Mouse (Mus musculus): ENCODE measurements at regions not wholly inside any gene's neighbourhood (a gene's known extent, or its start where the extent isn't known, plus 50 kb on each side); places are given as distances from the start of the nearest gene placed in this dataset.

- Histone ChIP-seq H3K4me1 (ENCODE audit: control insufficient read depth, insufficient read depth, low read length) (no peaks in the 10 kb centered on the region), H3K9me3 (ENCODE audit: control insufficient read depth, low read length) (no peaks in the 10 kb centered on the region), H3K4me2 (ENCODE audit: low read depth, low read length) (no peak overlapping the region), H3K9ac (replicated peaks; ENCODE audit: low read depth, low read length) (no peak overlapping the region), H3K4me3 (ENCODE audit: low read depth, low read length) (no peak overlapping the region), H3K27me3 (ENCODE audit: control insufficient read depth, insufficient read depth, low read length) (no peaks in the 10 kb centered on the region), H3K27ac (ENCODE audit: low read depth, low read length) (no peak overlapping the region), H3K36me3 (ENCODE audit: control insufficient read depth, insufficient read depth, low read length) (no peaks in the 10 kb centered on the region)
- no peak for ATAC-seq (ENCODE audit: low read depth)
- 87% methylated on average over 3 of the region's 3 CpGs for WGBS
Measured at GRCm38 (mm10) chr13:11490766-11491165, 616.0 kb downstream of the Ryr2 start.

GRCm38 (mm10) chr13:11483142-11483541 lies 623.6 kb downstream of the Ryr2 start:
- ATAC-seq (ENCODE audit: low read depth) = no peak
- no peaks in the 10 kb centered on the region for H3K27me3 ChIP-seq (ENCODE audit: control insufficient read depth, insufficient read depth, low read length)

GRCm38 (mm10) chr13:11482701-11483100 lies 624.0 kb downstream of the Ryr2 start:
- no peaks in the 10 kb centered on the region for H3K27me3 ChIP-seq (ENCODE audit: control insufficient read depth, insufficient read depth, low read length)
- no peak overlapping the region for H3K4me3 ChIP-seq (ENCODE audit: low read depth, low read length)
- H3K36me3 ChIP-seq (ENCODE audit: control insufficient read depth, insufficient read depth, low read length) = no peaks in the 10 kb centered on the region
- H3K4me2 ChIP-seq (ENCODE audit: low read depth, low read length) = no peak overlapping the region
- H3K4me1 ChIP-seq (ENCODE audit: control insufficient read depth, insufficient read depth, low read length) = no peaks in the 10 kb centered on the region
- H3K9ac ChIP-seq (replicated peaks; ENCODE audit: low read depth, low read length) = no peak overlapping the region
- H3K27ac ChIP-seq (ENCODE audit: low read depth, low read length) = no peak overlapping the region
- ATAC-seq (ENCODE audit: low read depth) = no peak
- no peaks in the 10 kb centered on the region for H3K9me3 ChIP-seq (ENCODE audit: control insufficient read depth, low read length)
- WGBS = 74% methylated on average over 3 of the region's 3 CpGs

More at GRCm38 (mm10) chr13:11483142-11483541, 623.6 kb downstream of the Ryr2 start:
- H3K36me3 ChIP-seq (ENCODE audit: control insufficient read depth, insufficient read depth, low read length) = no peaks in the 10 kb centered on the region
- no peak overlapping the region for H3K4me2 ChIP-seq (ENCODE audit: low read depth, low read length)
- 69% methylated on average over 1 of the region's 1 CpGs for WGBS
- no peaks in the 10 kb centered on the region for H3K9me3 ChIP-seq (ENCODE audit: control insufficient read depth, low read length)
- no peaks in the 10 kb centered on the region for H3K4me1 ChIP-seq (ENCODE audit: control insufficient read depth, insufficient read depth, low read length)
- H3K4me3 ChIP-seq (ENCODE audit: low read depth, low read length) = no peak overlapping the region
- no peak overlapping the region for H3K9ac ChIP-seq (replicated peaks; ENCODE audit: low read depth, low read length)
- no peak overlapping the region for H3K27ac ChIP-seq (ENCODE audit: low read depth, low read length)

- Histone ChIP-seq H3K9ac (replicated peaks; ENCODE audit: low read depth, low read length) (no peak overlapping the region), H3K9me3 (ENCODE audit: control insufficient read depth, low read length) (no peaks in the 10 kb centered on the region), H3K36me3 (ENCODE audit: control insufficient read depth, insufficient read depth, low read length) (no peaks in the 10 kb centered on the region), H3K4me3 (ENCODE audit: low read depth, low read length) (no peak overlapping the region), H3K4me2 (ENCODE audit: low read depth, low read length) (no peak overlapping the region), H3K27me3 (ENCODE audit: control insufficient read depth, insufficient read depth, low read length) (no peaks in the 10 kb centered on the region), H3K4me1 (ENCODE audit: control insufficient read depth, insufficient read depth, low read length) (no peaks in the 10 kb centered on the region), H3K27ac (ENCODE audit: low read depth, low read length) (no peak overlapping the region)
- 96% methylated on average over 2 of the region's 2 CpGs for WGBS
- no peak for ATAC-seq (ENCODE audit: low read depth)
Measured at GRCm38 (mm10) chr13:11460251-11460650, 646.5 kb downstream of the Ryr2 start.

- Histone ChIP-seq H3K36me3 (ENCODE audit: control insufficient read depth, insufficient read depth, low read length) (no peaks in the 10 kb centered on the region), H3K9me3 (ENCODE audit: control insufficient read depth, low read length) (no peaks in the 10 kb centered on the region), H3K9ac (replicated peaks; ENCODE audit: low read depth, low read length) (no peak overlapping the region), H3K27ac (ENCODE audit: low read depth, low read length) (no peak overlapping the region), H3K4me3 (ENCODE audit: low read depth, low read length) (no peak overlapping the region), H3K27me3 (ENCODE audit: control insufficient read depth, insufficient read depth, low read length) (no peaks in the 10 kb centered on the region), H3K4me2 (ENCODE audit: low read depth, low read length) (no peak overlapping the region), H3K4me1 (ENCODE audit: control insufficient read depth, insufficient read depth, low read length) (no peaks in the 10 kb centered on the region)
- 75% methylated on average over 3 of the region's 3 CpGs for WGBS
- ATAC-seq (ENCODE audit: low read depth) = no peak
Measured at GRCm38 (mm10) chr13:11455113-11455512, 651.6 kb downstream of the Ryr2 start.

GRCm38 (mm10) chr13:11452448-11452847 lies 654.3 kb downstream of the Ryr2 start:
- Histone ChIP-seq H3K36me3 (ENCODE audit: control insufficient read depth, insufficient read depth, low read length) (no peaks in the 10 kb centered on the region), H3K4me3 (ENCODE audit: low read depth, low read length) (no peak overlapping the region), H3K9me3 (ENCODE audit: control insufficient read depth, low read length) (no peaks in the 10 kb centered on the region), H3K27me3 (ENCODE audit: control insufficient read depth, insufficient read depth, low read length) (no peaks in the 10 kb centered on the region), H3K4me1 (ENCODE audit: control insufficient read depth, insufficient read depth, low read length) (no peaks in the 10 kb centered on the region), H3K9ac (replicated peaks; ENCODE audit: low read depth, low read length) (no peak overlapping the region), H3K4me2 (ENCODE audit: low read depth, low read length) (no peak overlapping the region), H3K27ac (ENCODE audit: low read depth, low read length) (no peak overlapping the region)
- ATAC-seq (ENCODE audit: low read depth) = no peak
- 93% methylated on average over 2 of the region's 2 CpGs for WGBS

- no peak overlapping the region for H3K4me3 ChIP-seq (ENCODE audit: low read depth, low read length)
- no peaks in the 10 kb centered on the region for H3K9me3 ChIP-seq (ENCODE audit: control insufficient read depth, low read length)
- no peaks in the 10 kb centered on the region for H3K27me3 ChIP-seq (ENCODE audit: control insufficient read depth, insufficient read depth, low read length)
- H3K27ac ChIP-seq (ENCODE audit: low read depth, low read length) = no peak overlapping the region
- no peak for ATAC-seq (ENCODE audit: low read depth)
- H3K36me3 ChIP-seq (ENCODE audit: control insufficient read depth, insufficient read depth, low read length) = no peaks in the 10 kb centered on the region
- WGBS = 82% methylated on average over 7 of the region's 7 CpGs
- no peak overlapping the region for H3K9ac ChIP-seq (replicated peaks; ENCODE audit: low read depth, low read length)
- no peaks in the 10 kb centered on the region for H3K4me1 ChIP-seq (ENCODE audit: control insufficient read depth, insufficient read depth, low read length)
- no peak overlapping the region for H3K4me2 ChIP-seq (ENCODE audit: low read depth, low read length)
Measured at GRCm38 (mm10) chr13:11432465-11433339, 674.0 kb downstream of the Ryr2 start.

- no peaks in the 10 kb centered on the region for H3K9me3 ChIP-seq (ENCODE audit: control insufficient read depth, low read length)
- H3K4me2 ChIP-seq (ENCODE audit: low read depth, low read length) = no peak overlapping the region
- H3K9ac ChIP-seq (replicated peaks; ENCODE audit: low read depth, low read length) = no peak overlapping the region
- no peaks in the 10 kb centered on the region for H3K27me3 ChIP-seq (ENCODE audit: control insufficient read depth, insufficient read depth, low read length)
- no peak overlapping the region for H3K27ac ChIP-seq (ENCODE audit: low read depth, low read length)
- H3K36me3 ChIP-seq (ENCODE audit: control insufficient read depth, insufficient read depth, low read length) = no peaks in the 10 kb centered on the region
- ATAC-seq (ENCODE audit: low read depth) = no peak
- H3K4me1 ChIP-seq (ENCODE audit: control insufficient read depth, insufficient read depth, low read length) = no peaks in the 10 kb centered on the region
- H3K4me3 ChIP-seq (ENCODE audit: low read depth, low read length) = no peak overlapping the region
Measured at GRCm38 (mm10) chr13:11426820-11427219, 679.9 kb downstream of the Ryr2 start.

GRCm38 (mm10) chr13:11392027-11392426 lies 714.7 kb downstream of the Ryr2 start:
- H3K4me2 ChIP-seq (ENCODE audit: low read depth, low read length) = no peak overlapping the region
- WGBS = 60% methylated on average over 2 of the region's 2 CpGs
- no peaks in the 10 kb centered on the region for H3K4me1 ChIP-seq (ENCODE audit: control insufficient read depth, insufficient read depth, low read length)
- H3K4me3 ChIP-seq (ENCODE audit: low read depth, low read length) = no peak overlapping the region
- no peaks in the 10 kb centered on the region for H3K27me3 ChIP-seq (ENCODE audit: control insufficient read depth, insufficient read depth, low read length)
- H3K9me3 ChIP-seq (ENCODE audit: control insufficient read depth, low read length) = no peaks in the 10 kb centered on the region
- no peak overlapping the region for H3K27ac ChIP-seq (ENCODE audit: low read depth, low read length)
- H3K36me3 ChIP-seq (ENCODE audit: control insufficient read depth, insufficient read depth, low read length) = no peaks in the 10 kb centered on the region
- H3K9ac ChIP-seq (replicated peaks; ENCODE audit: low read depth, low read length) = no peak overlapping the region
- peak; percentile 49 for ATAC-seq (ENCODE audit: low read depth)

Data from neural tube, embryonic 14.5 days (tissue).